Mouse (Mus musculus) lung, adult 2 months (tissue): Measurements from ENCODE around the gene Smc1a. TPM values are rescaled to one million over a fixed set of nuclear protein-coding genes. Genes with fewer than 3 reads are reported as not detected.

Source experiments
- DNase-seq: peaks from one replicate; pipeline ENCODE4 v3.0.0; 2022
- H3K4me1 ChIP-seq: fragments of 200-500 bp; 2 replicates; pipeline ENCODE4 v1.6.1; 2011; ENCODE audit warnings: low read length; ENCODE audit not compliant: control insufficient read depth, insufficient read depth
- H3K4me3 ChIP-seq: fragments of 200-500 bp; replicated peaks from 2 replicates; pipeline ENCODE3; 2011; ENCODE audit warnings: low read depth, mild to moderate bottlenecking, control low read depth, low read length; ENCODE audit errors: extremely low read depth
- CTCF ChIP-seq: fragments of 200-500 bp; IDR thresholded peaks from 2 replicates; pipeline ENCODE4 v1.5.1; 2011; ENCODE audit warnings: mild to moderate bottlenecking, low read length, control low read depth; ENCODE audit not compliant: insufficient read depth
- POLR2A ChIP-seq: fragments of 200-500 bp; IDR thresholded peaks from 2 replicates; pipeline ENCODE4 v1.6.1; 2011; ENCODE audit warnings: low read depth, mild to moderate bottlenecking, control low read depth, low read length, borderline replicate concordance; ENCODE audit errors: extremely low read depth
- WGBS: fragments of 180-500 bp; shearing (Covaris S2); methylation state at CpG from one replicate; pipeline ENCODE4 v1.1.7; 2018; 5-methylcytosine and 5-hydroxymethylcytosine counted together
- polyA plus RNA-seq: library from polyadenylated mRNA; depleted of rRNA; stranded (reverse); fragments of >200 nt; gene quantifications from 2 replicates; pipeline ENCODE4 v1.2.3, GENCODE M21; 2012; rRNA removed

The Smc1a gene
- 15.3 and 22.4 TPM in 2 replicates for polyA plus RNA-seq

DNA sequence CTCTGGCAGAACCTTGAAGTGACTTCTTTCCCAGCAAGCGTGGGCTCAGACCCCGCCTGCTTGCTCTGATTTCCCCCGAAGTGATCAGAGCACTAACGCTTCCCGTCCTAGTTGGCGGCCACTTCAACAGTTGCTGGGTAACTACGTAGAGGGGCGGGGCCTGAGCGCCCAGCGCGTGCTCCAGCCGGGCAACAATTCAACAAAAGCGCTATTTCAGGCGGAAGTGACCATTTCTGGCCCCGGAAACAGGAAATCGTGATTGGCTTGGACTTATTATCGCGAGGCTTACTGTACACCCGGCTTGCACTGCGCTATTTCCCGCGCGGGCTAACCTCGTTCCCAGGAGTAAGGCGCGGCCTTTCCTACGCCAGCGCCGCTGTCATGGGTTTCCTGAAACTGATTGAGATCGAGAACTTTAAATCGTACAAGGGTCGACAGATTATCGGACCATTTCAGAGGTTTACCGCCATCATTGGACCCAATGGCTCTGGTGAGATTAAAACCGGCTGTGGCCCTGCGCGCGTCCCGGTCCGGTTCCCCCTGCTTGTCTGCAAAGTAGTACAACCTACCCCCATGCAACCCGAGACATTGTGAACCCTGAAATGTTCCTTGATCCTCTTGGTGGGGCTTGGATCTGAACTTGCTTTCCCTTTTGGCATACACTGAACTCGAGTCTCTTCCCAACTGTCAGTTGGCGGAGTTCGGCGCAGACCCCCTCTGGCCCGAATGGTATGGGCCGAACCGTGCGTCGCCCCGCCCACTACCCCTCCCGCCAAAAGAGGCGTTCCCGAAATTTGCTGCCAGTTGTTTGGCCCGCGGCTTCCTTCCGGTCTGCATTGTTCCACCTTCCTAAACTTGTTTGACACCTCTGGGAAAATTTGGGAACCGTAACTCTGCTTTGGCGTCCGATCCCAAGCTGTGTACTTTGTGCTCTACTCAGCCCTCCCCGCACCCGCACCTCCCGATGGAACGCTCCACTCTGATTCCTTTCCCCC lies at the start of gene Smc1a, which contains the start of gene Ribc1:
Gene Smc1a (plus strand): TSS at position 278 of the 995 bp plus-strand sequence.
Gene Ribc1 (minus strand): TSS at position 145 of the 995 bp plus-strand sequence.
- WGBS, result 26% methylated on average over 63 of the region's 64 CpGs
- DNase-seq, result peak; percentile 83
- H3K4me3 ChIP-seq, result peak within 1 kb of the TSS; percentile 89
- H3K4me1 ChIP-seq, result peaks cover 5% of the 10 kb centered on the region
- TF ChIP-seq CTCF, result no peak
- TF ChIP-seq POLR2A, result peak; percentile 76; the same call in 1 of the 2 replicates

- WGBS, result 72% methylated on average over 4 of the region's 4 CpGs
- no peak for DNase-seq
- Histone ChIP-seq H3K4me3 (no peak overlapping the region), H3K4me1 (no peaks in the 10 kb centered on the region)
- TF ChIP-seq POLR2A (no peak), CTCF (no peak)
Observed at GRCm38 (mm10) chrX:151999006-151999710, 17.1 kb upstream of the Smc1a start.

DNA sequence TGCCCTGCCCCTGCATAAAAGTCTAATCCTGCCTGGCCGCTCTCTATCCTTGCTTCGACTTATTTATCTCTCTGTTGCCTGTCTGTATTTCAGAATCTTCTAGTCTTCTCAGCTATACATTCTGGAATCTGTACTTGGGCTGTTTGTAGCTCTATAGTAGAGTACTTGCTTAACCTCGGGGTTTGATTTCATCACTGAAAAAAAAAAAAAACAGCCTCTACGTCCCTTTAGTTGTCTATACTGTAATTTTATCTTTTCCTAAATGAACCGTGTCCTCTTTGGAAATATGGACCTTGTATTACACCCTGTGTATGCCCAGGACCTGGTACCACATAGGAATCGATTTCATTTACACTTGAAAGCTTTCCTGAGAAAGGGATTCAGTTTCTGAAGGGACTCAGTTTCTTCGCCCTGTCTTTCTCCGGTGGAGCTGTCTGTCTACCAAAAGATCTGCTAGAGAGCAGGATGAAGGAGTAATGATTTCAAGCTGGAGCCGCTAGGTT lies 15.0 kb upstream of the Smc1a start:
- H3K4me1 ChIP-seq, result no peaks in the 10 kb centered on the region
- 33% methylated on average over 9 of the region's 9 CpGs for WGBS
- DNase-seq, result no peak
- peak overlapping the region; percentile 33 for H3K4me3 ChIP-seq
- TF ChIP-seq CTCF (no peak), POLR2A (no peak)

DNA sequence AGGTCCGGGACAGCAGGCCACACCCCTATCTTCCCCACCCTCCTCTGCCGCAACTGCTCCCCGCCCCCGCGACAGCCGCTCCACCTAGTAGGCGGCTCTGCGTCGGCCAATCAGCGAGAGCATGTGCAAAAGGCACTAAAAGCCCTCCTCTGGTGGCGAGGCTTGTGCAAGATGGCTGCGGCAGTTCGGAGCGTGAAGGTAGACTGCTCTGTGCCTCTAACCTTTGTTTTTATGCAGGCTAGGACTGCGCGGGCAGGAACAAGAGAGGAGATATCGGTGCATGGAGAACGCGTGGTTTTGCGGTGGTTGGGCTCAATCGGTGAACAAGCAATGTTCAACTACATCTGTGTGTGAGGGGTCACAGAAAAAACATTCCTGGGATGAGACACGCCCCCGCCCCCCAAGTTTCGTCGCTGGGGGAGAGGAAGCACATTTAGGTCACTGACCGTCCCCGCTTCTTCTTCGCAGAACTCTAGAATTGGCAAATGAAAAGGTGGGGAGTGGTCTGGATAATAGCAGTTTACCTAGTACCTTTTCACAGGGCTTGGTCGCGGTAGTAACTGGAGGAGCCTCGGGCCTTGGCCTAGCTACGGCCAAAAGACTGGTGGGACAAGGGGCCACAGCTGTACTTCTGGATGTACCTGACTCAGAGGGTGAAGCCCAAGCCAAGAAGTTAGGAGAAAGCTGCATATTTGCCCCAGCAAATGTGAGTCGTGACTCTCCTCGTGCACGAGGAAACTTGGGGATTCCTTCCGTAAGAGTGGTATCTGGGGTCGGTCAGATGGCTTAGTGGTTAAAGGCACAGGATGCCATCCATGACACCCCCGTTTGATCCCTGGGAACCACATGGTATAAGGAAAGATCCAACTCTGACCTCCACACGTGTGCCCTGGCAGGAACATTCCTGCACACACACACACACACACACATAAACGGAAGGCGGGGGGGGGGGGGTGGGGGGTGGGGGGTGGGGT lies 14.2 kb upstream of the Smc1a start, which contains the start of gene Hsd17b10:
Gene Hsd17b10 (plus strand): TSS at position 109 of the 974 bp plus-strand sequence.
- DNase-seq, result peak; percentile 64
- Histone ChIP-seq H3K4me1 (no peaks in the 10 kb centered on the region), H3K4me3 (peak within 1 kb of the TSS; percentile 97)
- WGBS, result 33% methylated on average over 40 of the region's 41 CpGs
- TF ChIP-seq POLR2A (peak; percentile 91; the same call in 1 of the 2 replicates), CTCF (no peak)

GRCm38 (mm10) chrX:152002865-152003264 lies 13.4 kb upstream of the Smc1a start:
- no peak for DNase-seq
- Histone ChIP-seq H3K4me1 (no peaks in the 10 kb centered on the region), H3K4me3 (no peak overlapping the region)
- WGBS, result 46% methylated on average over 2 of the region's 2 CpGs
- TF ChIP-seq POLR2A, result no peak

GRCm38 (mm10) chrX:152007863-152008262 lies 8.4 kb upstream of the Smc1a start:
- 64% methylated on average over 1 of the region's 1 CpGs for WGBS
- TF ChIP-seq POLR2A (no peak), CTCF (no peak)
- Histone ChIP-seq H3K4me3 (no peak overlapping the region), H3K4me1 (no peaks in the 10 kb centered on the region)
- no peak for DNase-seq

DNA sequence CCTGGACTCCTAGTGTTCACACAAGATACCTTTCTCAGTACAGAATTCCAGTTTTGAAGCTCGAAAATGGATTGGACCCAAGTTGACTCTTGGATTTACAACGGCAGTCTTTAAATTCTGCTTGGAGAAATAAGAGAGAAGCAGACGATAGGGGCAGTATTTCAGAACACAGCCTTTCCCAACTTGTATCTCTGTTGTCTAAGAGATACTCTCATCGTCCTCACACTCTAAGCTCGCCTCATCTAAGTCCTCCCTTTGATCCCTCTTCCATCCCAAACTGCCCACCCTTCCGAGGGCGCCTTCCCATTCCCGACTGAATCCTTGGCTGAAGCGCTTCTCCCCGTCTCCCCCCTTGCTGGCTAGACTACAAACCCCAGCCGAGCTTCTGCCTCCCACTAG lies 477 bp upstream of the Smc1a start:
- H3K4me1 ChIP-seq, result peaks cover 5% of the 10 kb centered on the region
- DNase-seq, result no peak
- TF ChIP-seq CTCF (no peak), POLR2A (no peak)
- WGBS, result 31% methylated on average over 11 of the region's 11 CpGs
- H3K4me3 ChIP-seq, result peak overlapping the region; percentile 71

DNA sequence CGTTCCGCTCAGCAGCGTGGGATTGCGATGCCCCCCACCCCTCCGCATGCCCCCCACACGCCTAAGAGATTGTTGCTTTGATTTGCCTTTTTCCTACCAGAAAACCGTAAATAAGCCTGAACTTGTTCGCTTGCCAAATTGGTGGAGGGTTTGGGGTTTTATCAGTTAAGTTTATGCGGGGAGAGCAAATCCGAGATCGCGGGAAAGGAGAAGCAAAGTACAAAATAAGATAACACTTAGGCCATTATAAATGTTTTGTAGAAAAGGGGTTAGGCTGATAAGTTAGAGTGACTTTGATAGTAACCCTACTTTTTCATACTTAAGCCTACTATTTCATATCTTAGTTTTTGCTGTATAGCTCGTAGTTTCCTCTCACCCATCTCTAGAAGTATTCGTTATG lies 958 bp downstream of the Smc1a start:
- H3K4me3 ChIP-seq, result peak overlapping the region; percentile 89
- H3K4me1 ChIP-seq, result peaks cover 5% of the 10 kb centered on the region
- TF ChIP-seq POLR2A (no peak), CTCF (no peak)
- DNase-seq, result no peak
- WGBS, result 28% methylated on average over 14 of the region's 14 CpGs

DNA sequence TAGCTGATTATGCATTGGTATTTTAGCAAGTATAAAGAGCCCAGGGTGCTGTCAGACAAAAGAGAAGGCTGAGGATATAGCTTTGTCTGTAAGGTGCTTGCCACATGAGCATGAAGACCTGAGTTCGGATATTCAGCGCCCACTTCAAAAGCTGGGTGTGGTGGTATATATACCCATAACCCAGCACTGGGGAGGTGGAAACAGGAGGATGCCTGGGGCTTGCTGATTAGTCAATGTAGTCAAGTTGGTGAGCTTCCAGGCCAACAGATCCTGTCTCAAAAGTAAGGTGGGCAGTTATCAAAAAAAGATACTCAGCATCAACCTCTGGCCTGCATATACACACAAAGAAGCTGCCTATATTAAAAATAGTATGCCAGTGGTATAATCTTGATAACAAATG lies 3.1 kb downstream of the Smc1a start:
- DNase-seq, result no peak
- TF ChIP-seq POLR2A, result no peak
- no peak for TF ChIP-seq CTCF
- H3K4me3 ChIP-seq, result no peak overlapping the region

More for the DNA sequence above, 3.1 kb downstream of the Smc1a start:
- 55% methylated on average over 2 of the region's 2 CpGs for WGBS
- H3K4me1 ChIP-seq, result peaks cover 5% of the 10 kb centered on the region
